Mouse (Mus musculus) stomach, postnatal 0 days (tissue): ENCODE measurements at regions not wholly inside any gene's neighbourhood (a gene's known extent, or its start where the extent isn't known, plus 50 kb on each side); places are given as distances from the start of the nearest gene placed in this dataset.

Experiments
- ATAC-seq: fragments of 200-750 bp; cut with Nextera tagmentation; 2 replicates; pipeline ENCODE4 v1.8.0; 2017; ENCODE audit not compliant: low FRiP score, low TSS enrichment
- DNase-seq: peaks from one replicate; pipeline ENCODE4 v3.0.0-alpha.2; 2016; ENCODE audit warnings: low spot score
- H3K27ac ChIP-seq: fragments of 300-500 bp; sonication (generic); replicated peaks from 2 replicates; pipeline ENCODE4 v1.5.1; 2014; ENCODE audit warnings: mild to moderate bottlenecking, control low read depth
- H3K27me3 ChIP-seq: fragments of 300-500 bp; sonication (generic); 2 replicates; pipeline ENCODE4 v1.6.1; 2014; ENCODE audit warnings: low read length; ENCODE audit not compliant: control insufficient read depth, insufficient read depth
- H3K36me3 ChIP-seq: fragments of 300-500 bp; sonication (generic); 2 replicates; pipeline ENCODE4 v1.6.1; 2014; ENCODE audit warnings: low read length, mixed read lengths; ENCODE audit not compliant: control insufficient read depth, insufficient read depth
- H3K4me1 ChIP-seq: fragments of 300-500 bp; sonication (generic); replicated peaks from 2 replicates; pipeline ENCODE4 v1.6.1; 2014; ENCODE audit warnings: antibody characterized with exemption; ENCODE audit not compliant: control insufficient read depth, insufficient read depth
- H3K4me2 ChIP-seq: fragments of 300-500 bp; sonication (generic); replicated peaks from 2 replicates; pipeline ENCODE4 v1.6.1; 2014; ENCODE audit warnings: low read depth, mild to moderate bottlenecking, control low read depth, moderate library complexity
- H3K4me3 ChIP-seq: fragments of 300-500 bp; sonication (generic); 2 replicates; pipeline ENCODE4 v1.5.1; 2014; ENCODE audit warnings: low read depth, low read length, control low read depth
- H3K9ac ChIP-seq: fragments of 300-500 bp; sonication (generic); 2 replicates; pipeline ENCODE4 v1.6.1; 2014; ENCODE audit warnings: mild to moderate bottlenecking, low read length, control low read depth, mixed read lengths
- H3K9me3 ChIP-seq: fragments of 300-500 bp; sonication (generic); 2 replicates; pipeline ENCODE4 v1.6.1; 2016; ENCODE audit warnings: low read length; ENCODE audit not compliant: control insufficient read depth
- CTCF ChIP-seq: IDR thresholded peaks from 2 replicates; pipeline ENCODE4 v1.5.1; 2016; ENCODE audit warnings: antibody characterized with exemption, low read depth, mild to moderate bottlenecking, moderate library complexity
- EP300 ChIP-seq: optimal IDR thresholded peaks from 2 replicates; pipeline ENCODE3; 2016; ENCODE audit warnings: antibody characterized with exemption
- WGBS: fragments of 180-500 bp; shearing (Covaris S2); extraction: QIAGEN DNeasy Blood & Tissue Kit; methylation state at CpG from one replicate; pipeline ENCODE4 v1.1.7; 2014; 5-methylcytosine and 5-hydroxymethylcytosine counted together

DNA sequence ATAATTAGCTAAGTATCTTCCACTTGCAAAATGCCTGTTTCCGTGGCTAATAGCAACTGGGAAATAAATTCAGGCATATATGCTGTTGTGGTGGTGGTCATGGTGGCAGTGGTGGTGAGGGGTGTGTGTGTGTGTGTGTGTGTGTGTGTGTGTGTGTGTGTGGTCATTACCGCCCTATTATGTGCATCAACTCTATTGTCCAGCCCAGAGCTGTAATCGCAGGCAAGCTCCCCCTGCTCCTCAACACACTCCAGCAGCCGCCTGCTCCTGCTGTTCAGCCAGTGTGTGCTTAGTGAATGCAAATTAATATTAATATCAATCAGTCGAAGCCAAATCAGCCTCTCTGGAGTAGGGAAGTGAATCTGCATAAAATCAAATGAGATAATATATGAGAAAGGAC is 152.9 kb upstream of the Zic3 start:
- no peak for TF ChIP-seq CTCF
- TF ChIP-seq EP300 = no peak
- no peak for ATAC-seq
- no peaks in the 10 kb centered on the region for H3K4me1 ChIP-seq
- no peaks in the 10 kb centered on the region for H3K9me3 ChIP-seq
- no peaks in the 10 kb centered on the region for H3K27me3 ChIP-seq
- H3K9ac ChIP-seq = no peak overlapping the region
- H3K27ac ChIP-seq = no peak overlapping the region
- WGBS = 69% methylated on average over 5 of the region's 5 CpGs
- no peak overlapping the region for H3K4me3 ChIP-seq
- H3K4me2 ChIP-seq = no peak overlapping the region
- H3K36me3 ChIP-seq = no peaks in the 10 kb centered on the region
- DNase-seq = no peak

DNA sequence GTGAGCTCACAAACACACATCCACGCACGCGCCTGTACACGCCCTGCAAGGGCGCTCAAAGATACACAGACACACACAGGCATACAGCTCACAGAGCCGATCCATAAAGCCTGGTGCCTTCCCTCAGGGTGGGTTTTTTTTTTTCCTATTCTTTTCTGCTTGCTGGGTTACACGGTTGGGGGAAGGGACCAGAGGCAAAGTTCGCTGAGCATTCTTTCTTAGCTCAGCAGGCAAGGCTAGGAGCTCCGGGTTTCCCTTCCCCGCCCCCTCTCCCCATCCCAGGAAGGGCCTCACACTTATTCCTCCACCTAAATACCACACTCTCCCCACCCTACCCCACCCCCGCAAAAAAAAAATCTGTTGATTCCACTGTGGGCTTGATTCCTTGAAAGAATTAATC is 105.8 kb upstream of the Zic3 start:
- Histone ChIP-seq H3K27me3 (no peaks in the 10 kb centered on the region; the same call in 1 of the 2 replicates), H3K9ac (no peak overlapping the region), H3K4me2 (no peak overlapping the region), H3K4me3 (no peak overlapping the region), H3K36me3 (no peaks in the 10 kb centered on the region), H3K9me3 (no peaks in the 10 kb centered on the region), H3K27ac (no peak overlapping the region), H3K4me1 (no peaks in the 10 kb centered on the region)
- ATAC-seq = no peak
- 15% methylated on average over 11 of the region's 11 CpGs for WGBS
- TF ChIP-seq CTCF = no peak
- no peak for TF ChIP-seq EP300
- DNase-seq = no peak

DNA sequence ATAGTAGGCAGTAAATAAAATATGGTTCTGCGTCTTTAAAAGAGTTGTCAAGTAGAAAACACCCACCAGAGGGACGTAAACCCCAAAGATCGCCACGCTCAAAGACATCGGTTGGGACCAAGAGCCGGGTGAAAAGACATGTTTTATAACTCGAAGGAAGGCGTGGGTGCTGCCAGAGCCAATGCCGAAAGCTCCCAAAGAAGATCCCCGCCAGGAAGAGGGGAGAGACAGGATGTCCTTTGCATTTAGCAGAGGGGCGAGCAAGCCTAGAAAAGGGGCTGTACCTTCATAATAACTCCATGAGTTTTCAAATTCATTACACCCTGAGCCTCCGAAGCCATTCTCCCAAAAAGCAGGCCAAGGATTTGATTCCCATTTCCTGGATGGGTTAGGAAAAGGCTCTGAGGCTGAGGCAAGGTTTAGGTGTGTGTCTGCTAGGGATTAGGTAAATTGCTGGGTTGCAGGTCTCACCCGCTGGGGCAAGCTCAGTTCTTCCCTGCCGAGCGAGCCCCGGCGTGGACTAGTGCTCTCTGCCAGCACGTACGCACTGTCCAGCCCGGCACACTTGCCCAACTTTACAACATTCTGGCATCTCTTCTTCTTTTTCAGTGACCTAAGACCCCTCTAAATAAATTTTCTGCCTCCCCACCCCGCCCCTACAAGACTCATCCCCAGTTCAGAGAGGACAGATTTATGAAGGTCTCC is 104.9 kb upstream of the Zic3 start:
- Histone ChIP-seq H3K4me1 (no peaks in the 10 kb centered on the region), H3K27ac (no peak overlapping the region), H3K9ac (no peak overlapping the region), H3K4me3 (no peak overlapping the region), H3K36me3 (no peaks in the 10 kb centered on the region), H3K27me3 (no peaks in the 10 kb centered on the region; the same call in 1 of the 2 replicates), H3K4me2 (no peak overlapping the region), H3K9me3 (no peaks in the 10 kb centered on the region)
- DNase-seq (no peak), ATAC-seq (no peak)
- TF ChIP-seq EP300 (no peak), CTCF (no peak)
- 17% methylated on average over 21 of the region's 21 CpGs for WGBS

DNA sequence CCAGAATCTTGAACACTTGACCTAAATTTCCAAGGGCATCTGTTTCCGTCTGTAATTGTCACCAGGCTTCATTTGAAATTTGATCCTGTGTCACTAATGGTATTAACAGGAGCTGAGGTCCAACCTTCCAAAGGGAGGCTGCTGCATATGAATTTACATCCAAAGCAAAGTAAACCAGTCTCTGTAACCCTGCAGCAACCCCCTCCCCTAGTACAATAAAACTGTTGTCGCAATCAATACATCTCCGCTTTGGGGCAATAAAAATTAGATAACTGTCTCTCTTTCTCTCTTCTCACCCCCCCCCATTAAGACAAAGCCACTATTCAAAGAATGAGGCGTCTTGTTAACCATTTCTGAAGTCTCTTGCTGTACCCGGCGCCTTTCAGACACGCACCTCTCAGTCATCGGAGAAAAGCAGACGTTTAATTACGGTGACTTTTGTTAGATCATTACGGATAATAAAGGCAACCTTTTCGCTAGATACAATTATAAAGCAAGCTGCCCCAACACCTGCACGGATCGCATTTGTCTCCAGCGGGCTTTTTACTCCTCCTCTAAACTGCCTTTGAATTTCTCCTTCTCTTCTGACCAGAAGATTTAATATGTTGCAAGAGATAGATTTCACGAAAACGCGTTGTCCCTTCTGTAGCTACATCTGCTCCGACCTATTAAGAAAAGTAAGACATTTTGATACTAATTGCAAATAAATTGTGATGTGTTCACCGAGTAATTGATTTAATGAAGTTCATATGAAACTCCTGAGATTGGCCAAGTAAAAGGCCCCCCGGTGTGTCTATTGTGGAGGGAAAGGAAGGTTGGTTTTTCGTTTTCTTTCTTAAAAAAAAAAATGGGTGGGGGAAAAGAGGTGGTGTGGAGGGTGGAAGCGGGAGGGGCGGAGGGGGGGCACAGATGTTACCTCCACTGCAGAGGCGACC is 104.1 kb upstream of the Zic3 start:
- 16% methylated on average over 24 of the region's 25 CpGs for WGBS
- DNase-seq = no peak
- Histone ChIP-seq H3K9me3 (no peaks in the 10 kb centered on the region), H3K4me2 (no peak overlapping the region), H3K36me3 (no peaks in the 10 kb centered on the region), H3K27me3 (no peaks in the 10 kb centered on the region; the same call in 1 of the 2 replicates), H3K9ac (no peak overlapping the region), H3K4me3 (no peak overlapping the region), H3K4me1 (no peaks in the 10 kb centered on the region), H3K27ac (no peak overlapping the region)
- no peak for ATAC-seq
- TF ChIP-seq CTCF (no peak), EP300 (no peak)

DNA sequence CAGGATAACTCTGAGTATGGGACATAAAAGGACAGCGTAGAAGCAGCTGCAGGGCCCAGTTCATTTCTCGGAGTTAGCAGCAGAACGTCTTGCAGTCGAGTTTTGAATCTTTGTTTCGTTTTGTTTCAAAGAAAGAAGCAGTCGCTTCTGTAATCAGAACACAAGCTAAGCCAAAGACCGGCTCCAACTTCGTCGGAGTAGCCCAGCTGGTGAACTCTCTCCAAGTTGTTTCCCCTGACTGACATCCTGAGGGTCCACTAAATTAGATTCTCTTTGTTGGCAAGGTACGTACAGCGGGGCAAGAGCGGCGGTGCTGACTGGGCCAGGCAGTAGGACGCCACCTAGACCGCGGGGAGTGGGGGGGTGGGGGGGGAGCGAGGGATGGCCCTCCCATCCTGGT is 102.6 kb upstream of the Zic3 start:
- H3K36me3 ChIP-seq = no peaks in the 10 kb centered on the region
- no peak overlapping the region for H3K27ac ChIP-seq
- H3K9me3 ChIP-seq = no peaks in the 10 kb centered on the region
- 18% methylated on average over 11 of the region's 17 CpGs for WGBS
- H3K27me3 ChIP-seq = no peaks in the 10 kb centered on the region; the same call in 1 of the 2 replicates
- no peak for TF ChIP-seq EP300
- no peak for TF ChIP-seq CTCF
- peak; percentile 19 for DNase-seq
- ATAC-seq = no peak
- H3K9ac ChIP-seq = no peak overlapping the region
- H3K4me2 ChIP-seq = peak overlapping the region; percentile 47
- peak overlapping the region; percentile 22 for H3K4me3 ChIP-seq
- H3K4me1 ChIP-seq = no peaks in the 10 kb centered on the region

DNA sequence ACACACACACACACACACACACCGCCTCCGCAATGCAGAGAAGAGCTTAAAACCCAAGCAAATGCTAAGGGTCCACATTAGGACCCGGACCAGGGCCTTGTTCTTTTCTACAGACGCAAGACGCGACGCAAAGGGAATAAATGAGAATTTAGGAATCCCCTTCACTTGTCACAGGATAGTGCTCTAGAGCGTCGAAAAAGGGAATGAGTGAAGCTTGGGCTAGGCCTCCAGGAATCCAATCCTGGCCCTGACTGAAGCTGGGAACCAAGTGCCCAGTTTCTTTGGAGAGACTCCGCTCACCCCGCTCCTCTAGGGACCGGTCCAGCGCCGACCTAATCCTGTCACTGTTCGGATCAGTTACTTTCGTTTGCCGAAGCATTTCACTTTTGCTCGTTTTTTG is 102.1 kb upstream of the Zic3 start:
- no peak overlapping the region for H3K4me3 ChIP-seq
- peak overlapping the region; percentile 47 for H3K4me2 ChIP-seq
- TF ChIP-seq CTCF (no peak), EP300 (no peak)
- 31% methylated on average over 18 of the region's 18 CpGs for WGBS
- H3K27ac ChIP-seq = no peak overlapping the region
- H3K9ac ChIP-seq = no peak overlapping the region
- ATAC-seq (no peak), DNase-seq (peak; percentile 15)
- no peaks in the 10 kb centered on the region for H3K4me1 ChIP-seq
- no peaks in the 10 kb centered on the region; the same call in 1 of the 2 replicates for H3K27me3 ChIP-seq
- H3K36me3 ChIP-seq = no peaks in the 10 kb centered on the region
- no peaks in the 10 kb centered on the region for H3K9me3 ChIP-seq
